Mouse (Mus musculus) forebrain, embryonic 13.5 days (tissue): Measurements from ENCODE around the gene Zfp771. TPM values are rescaled to one million over a fixed set of nuclear protein-coding genes. Genes with fewer than 3 reads are reported as not detected.

ENCODE experiments used
- ATAC-seq: fragments of 200-750 bp; cut with Nextera tagmentation; 2 replicates; pipeline ENCODE4 v1.8.0; 2017
- H3K27ac ChIP-seq: fragments of 300-500 bp; sonication (generic); 2 replicates; pipeline ENCODE4 v1.5.1; 2015; ENCODE audit warnings: inconsistent platforms, mild to moderate bottlenecking, moderate library complexity
- H3K27me3 ChIP-seq: fragments of 300-500 bp; sonication (generic); 2 replicates; pipeline ENCODE4 v1.6.1; 2015; ENCODE audit warnings: mild to moderate bottlenecking, inconsistent platforms
- H3K36me3 ChIP-seq: fragments of 300-500 bp; sonication (generic); 2 replicates; pipeline ENCODE4 v1.6.1; 2015; ENCODE audit warnings: mild to moderate bottlenecking, inconsistent platforms; ENCODE audit not compliant: poor library complexity, severe bottlenecking
- H3K4me1 ChIP-seq: fragments of 300-500 bp; sonication (generic); 2 replicates; pipeline ENCODE4 v1.6.1; 2015; ENCODE audit warnings: inconsistent platforms
- H3K4me2 ChIP-seq: fragments of 300-500 bp; sonication (generic); 2 replicates; pipeline ENCODE4 v1.6.1; 2015; ENCODE audit warnings: inconsistent platforms, mild to moderate bottlenecking, moderate library complexity
- H3K4me3 ChIP-seq: fragments of 300-500 bp; sonication (generic); 2 replicates; pipeline ENCODE4 v1.5.1; 2015; ENCODE audit warnings: mild to moderate bottlenecking, inconsistent platforms
- H3K9ac ChIP-seq: fragments of 300-500 bp; sonication (generic); 2 replicates; pipeline ENCODE4 v1.6.1; 2015; ENCODE audit warnings: mild to moderate bottlenecking, inconsistent platforms
- H3K9me3 ChIP-seq: fragments of 300-500 bp; sonication (generic); replicated peaks from 2 replicates; pipeline ENCODE4 v1.6.1; 2016; ENCODE audit warnings: inconsistent platforms
- WGBS: fragments of 180-500 bp; shearing (Covaris S2); methylation state at CpG from one replicate; pipeline ENCODE4 v1.1.7; 2015; 5-methylcytosine and 5-hydroxymethylcytosine counted together
- polyA plus RNA-seq: library from polyadenylated mRNA; unstranded; fragments of >200 nt; fragmentation: Nextera tagmentation; extraction: Ambion mirVana; gene quantifications from 2 replicates; pipeline ENCODE4 v1.2.1, GENCODE M21; 2015

Gene Zfp771
- polyA plus RNA-seq, 1 experiment from 2014 or later = 53.9 TPM

DNA sequence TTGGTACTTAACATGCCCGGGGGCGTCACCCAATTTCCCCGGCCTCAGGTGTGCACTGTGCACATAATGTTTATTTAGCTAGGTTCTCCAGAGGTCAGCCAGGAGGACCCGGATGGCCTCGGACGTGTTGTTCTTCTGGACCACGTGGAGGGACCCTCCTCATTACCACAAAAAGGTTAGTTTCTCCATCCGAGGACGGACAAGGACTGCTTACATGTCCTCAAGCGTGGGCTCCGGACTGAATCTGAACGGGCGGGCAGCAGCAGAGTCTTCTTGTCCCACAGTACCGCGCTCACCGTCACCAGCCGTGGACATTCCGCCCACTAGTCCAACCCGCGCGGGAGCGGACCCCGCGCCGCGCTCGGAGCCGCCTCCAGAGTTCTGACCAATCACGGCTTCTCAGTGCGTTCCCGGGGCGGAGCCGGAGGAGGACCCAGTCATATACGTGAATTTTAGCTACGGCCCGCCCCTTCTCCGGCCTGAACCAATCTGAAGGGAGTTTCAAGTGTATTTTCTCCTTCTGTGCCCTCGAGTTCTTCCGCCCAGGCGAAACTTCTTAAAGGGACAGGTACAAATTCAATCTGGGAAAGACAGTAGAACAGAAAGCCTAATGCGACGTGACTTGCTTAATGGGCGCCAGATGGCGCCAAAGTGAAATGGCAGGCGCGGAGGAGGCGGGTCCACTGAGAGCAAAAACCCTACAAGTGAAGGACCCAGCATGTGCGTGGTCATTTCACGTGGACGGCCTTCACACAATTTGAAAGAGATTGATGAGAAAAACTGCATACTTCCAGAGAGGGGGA, 16.4 kb downstream of the Zfp771 start, which contains the start of gene Dctpp1:
Gene Dctpp1 (minus strand): TSS at position 401 of the 803 bp plus-strand sequence.
- no peaks in the 10 kb centered on the region for H3K9me3 ChIP-seq
- ATAC-seq = peak; percentile 99
- no peaks in the 10 kb centered on the region for H3K27me3 ChIP-seq
- H3K36me3 ChIP-seq = peaks cover 24% of the 10 kb centered on the region
- no peak within 1 kb of the TSS for H3K27ac ChIP-seq
- peak within 1 kb of the TSS; percentile 88 for H3K4me2 ChIP-seq
- WGBS = under 1% methylated on average over 50 of the region's 50 CpGs
- H3K4me3 ChIP-seq = peak within 1 kb of the TSS; percentile 59
- H3K4me1 ChIP-seq = peaks cover 24% of the 10 kb centered on the region
- peak within 1 kb of the TSS; percentile 70 for H3K9ac ChIP-seq

DNA sequence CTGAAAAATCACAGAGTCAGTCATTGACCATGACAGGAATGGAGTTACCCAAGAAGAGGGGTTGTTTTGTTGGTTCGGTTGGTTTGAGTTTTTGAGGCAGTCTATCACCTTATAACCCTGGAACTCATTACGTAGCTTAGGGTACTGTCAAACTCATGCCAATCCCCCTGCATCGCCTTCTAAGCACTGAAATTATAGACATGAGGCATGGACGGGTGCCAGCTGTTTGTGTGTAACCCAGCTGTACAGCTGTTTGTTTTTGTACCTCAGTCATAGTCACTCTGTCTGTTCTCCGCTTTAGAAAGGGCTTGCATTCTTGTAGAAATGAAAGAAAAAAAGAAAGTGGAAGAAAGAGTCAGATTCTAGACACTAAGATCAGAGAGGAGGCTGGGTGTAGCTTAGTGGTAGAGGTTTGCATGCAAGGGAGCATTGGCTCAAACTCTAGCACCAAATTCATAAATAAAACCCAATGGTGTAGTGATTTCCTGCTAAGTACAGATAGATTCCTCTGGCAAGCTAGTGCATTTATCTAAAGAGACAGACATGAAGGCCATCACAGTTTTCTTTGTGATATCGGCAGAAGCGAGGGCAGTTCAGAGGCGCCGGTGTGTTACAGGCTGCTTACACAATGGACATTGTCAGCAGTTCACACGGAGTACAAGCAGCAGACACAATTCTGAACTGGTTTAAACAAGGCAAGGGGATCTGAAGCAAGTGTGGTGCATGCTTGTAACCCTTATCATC, 18.3 kb downstream of the Zfp771 start:
- H3K4me1 ChIP-seq = peaks cover 24% of the 10 kb centered on the region
- no peak for ATAC-seq
- 83% methylated on average over 10 of the region's 10 CpGs for WGBS
- no peak overlapping the region for H3K4me3 ChIP-seq
- no peaks in the 10 kb centered on the region for H3K27me3 ChIP-seq
- H3K9me3 ChIP-seq = no peaks in the 10 kb centered on the region
- H3K4me2 ChIP-seq = no peak overlapping the region
- H3K27ac ChIP-seq = no peak overlapping the region
- no peak overlapping the region for H3K9ac ChIP-seq
- H3K36me3 ChIP-seq = peaks cover 9% of the 10 kb centered on the region

DNA sequence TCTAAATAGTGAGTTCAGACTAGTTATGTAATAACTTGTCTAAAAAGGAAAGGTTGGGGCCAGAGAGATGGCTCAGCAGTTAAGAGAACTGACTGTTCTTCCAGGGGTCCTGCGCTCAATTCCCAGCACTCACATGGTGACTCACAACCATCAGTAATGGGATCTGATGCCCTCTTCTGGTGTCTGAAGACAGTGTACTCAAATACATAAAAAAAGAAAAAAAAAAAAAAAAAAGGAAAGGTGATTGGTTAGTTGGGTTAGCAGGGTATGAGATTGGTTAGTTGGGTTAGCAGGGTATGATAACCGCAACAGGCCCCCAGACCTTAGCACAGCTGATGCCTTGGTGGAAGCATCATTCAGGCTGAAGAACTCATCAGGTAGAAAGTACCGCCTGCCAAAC, 19.5 kb downstream of the Zfp771 start:
- H3K4me3 ChIP-seq = no peak overlapping the region
- H3K4me2 ChIP-seq = no peak overlapping the region
- no peak overlapping the region for H3K9ac ChIP-seq
- H3K9me3 ChIP-seq = no peaks in the 10 kb centered on the region
- peaks cover 24% of the 10 kb centered on the region for H3K4me1 ChIP-seq
- no peak for ATAC-seq
- H3K27me3 ChIP-seq = no peaks in the 10 kb centered on the region
- 100% methylated on average over 3 of the region's 3 CpGs for WGBS
- no peak overlapping the region for H3K27ac ChIP-seq
- peaks cover 3% of the 10 kb centered on the region; the same call in 1 of the 2 replicates for H3K36me3 ChIP-seq

DNA sequence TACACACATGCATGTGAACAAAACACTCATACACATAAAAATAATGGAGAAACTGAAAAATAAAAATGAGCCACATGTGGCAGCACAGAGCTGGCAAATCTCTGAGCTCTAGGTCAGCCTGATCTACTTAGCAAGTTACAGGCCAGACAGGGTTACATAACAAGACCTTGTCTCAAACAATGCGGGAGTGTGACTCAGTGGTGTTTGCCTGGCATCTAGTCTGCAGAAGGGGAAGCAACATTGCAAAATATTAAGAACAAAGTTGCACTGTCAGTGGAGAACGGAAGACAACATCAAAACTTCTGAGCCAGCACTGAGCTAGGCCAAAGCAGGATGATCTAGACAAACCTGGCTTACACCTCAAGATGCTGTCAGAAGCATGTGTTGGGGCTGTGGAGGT, 26.2 kb downstream of the Zfp771 start:
- Histone ChIP-seq H3K4me3 (no peak overlapping the region), H3K4me2 (no peak overlapping the region), H3K4me1 (peaks cover 25% of the 10 kb centered on the region), H3K36me3 (peaks cover 33% of the 10 kb centered on the region), H3K27me3 (no peaks in the 10 kb centered on the region), H3K27ac (no peak overlapping the region), H3K9ac (no peak overlapping the region), H3K9me3 (0 out of 2 replicates have a peak, but pooled peaks cover 2% of the 10 kb centered on the region)
- ATAC-seq = no peak
- WGBS = 93% methylated on average over 2 of the region's 2 CpGs

DNA sequence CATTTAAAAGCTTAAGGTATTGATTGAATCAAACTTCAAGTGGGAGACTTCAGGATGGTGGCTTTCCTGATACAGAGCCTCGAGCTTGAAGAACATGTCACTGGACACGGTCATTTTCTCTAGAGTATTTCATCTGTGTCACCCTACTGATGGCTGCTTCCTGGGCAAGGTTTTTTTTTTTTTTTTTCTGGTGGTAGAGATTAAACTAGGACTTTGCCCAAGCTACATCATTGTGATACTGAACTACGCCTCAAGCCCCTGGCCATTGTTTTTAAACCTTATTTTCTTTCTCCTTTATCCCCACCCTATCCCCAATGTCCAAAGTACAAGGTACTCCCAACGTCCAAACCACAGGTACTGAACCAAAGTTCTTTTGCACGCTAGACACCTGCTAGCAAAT, 26.6 kb downstream of the Zfp771 start:
- Histone ChIP-seq H3K27ac (no peak overlapping the region), H3K4me2 (no peak overlapping the region), H3K36me3 (peaks cover 33% of the 10 kb centered on the region), H3K9ac (no peak overlapping the region), H3K4me3 (no peak overlapping the region), H3K4me1 (peaks cover 25% of the 10 kb centered on the region), H3K9me3 (0 out of 2 replicates have a peak, but pooled peaks cover 2% of the 10 kb centered on the region), H3K27me3 (no peaks in the 10 kb centered on the region)
- ATAC-seq = no peak
- 89% methylated on average over 5 of the region's 5 CpGs for WGBS

DNA sequence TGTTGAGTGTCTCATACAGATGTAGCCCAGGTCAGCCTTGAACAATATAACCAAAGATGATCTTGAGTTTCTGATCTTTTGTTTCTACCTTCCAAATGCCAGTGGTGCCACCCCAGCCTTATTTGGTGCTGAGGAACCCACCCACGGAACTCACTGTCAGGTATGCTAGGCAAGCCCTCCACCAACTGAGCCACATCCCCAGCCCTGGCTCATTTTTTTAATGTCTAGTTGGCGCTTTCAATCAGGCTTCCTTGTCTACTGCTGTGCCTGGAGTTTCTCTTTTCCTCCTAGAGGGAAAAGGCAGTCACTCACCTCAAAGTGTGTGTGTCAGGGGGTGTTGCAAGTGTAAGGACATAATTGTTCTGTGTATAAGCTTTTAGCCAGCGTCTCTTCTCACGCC, 27.0 kb downstream of the Zfp771 start:
- H3K9ac ChIP-seq = no peak overlapping the region
- H3K27ac ChIP-seq = no peak overlapping the region
- no peak overlapping the region for H3K4me3 ChIP-seq
- no peak for ATAC-seq
- no peak overlapping the region for H3K4me2 ChIP-seq
- 0 out of 2 replicates have a peak, but pooled peaks cover 2% of the 10 kb centered on the region for H3K9me3 ChIP-seq
- H3K36me3 ChIP-seq = peaks cover 33% of the 10 kb centered on the region
- H3K27me3 ChIP-seq = no peaks in the 10 kb centered on the region
- 98% methylated on average over 4 of the region's 4 CpGs for WGBS
- peaks cover 25% of the 10 kb centered on the region for H3K4me1 ChIP-seq

DNA sequence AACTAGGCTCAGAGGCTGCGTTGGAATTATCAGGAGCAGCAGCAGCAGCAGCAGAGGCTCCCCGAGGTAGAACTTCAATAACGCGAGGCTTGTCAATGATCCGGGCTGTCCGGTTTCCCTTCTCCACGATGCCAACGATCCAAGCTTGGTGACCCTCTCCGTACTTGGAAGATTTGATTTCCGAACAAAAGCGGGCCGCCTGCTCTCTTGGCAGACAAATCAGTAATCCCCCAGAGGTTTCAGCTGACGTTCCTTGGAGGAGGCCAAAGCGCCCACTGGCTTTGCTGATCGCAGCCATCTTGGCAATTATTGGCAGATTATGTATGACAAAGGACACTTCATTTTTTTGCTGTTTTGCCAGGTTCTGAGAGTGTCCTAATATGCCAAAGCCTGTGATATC, 28.5 kb downstream of the Zfp771 start:
- 95% methylated on average over 15 of the region's 15 CpGs for WGBS
- peak overlapping the region; percentile 89; the same call in 1 of the 2 replicates for H3K4me3 ChIP-seq
- peaks cover 33% of the 10 kb centered on the region for H3K36me3 ChIP-seq
- ATAC-seq = no peak
- no peaks in the 10 kb centered on the region for H3K27me3 ChIP-seq
- no peak overlapping the region for H3K27ac ChIP-seq
- H3K9me3 ChIP-seq = 0 out of 2 replicates have a peak, but pooled peaks cover 2% of the 10 kb centered on the region
- H3K4me2 ChIP-seq = peak overlapping the region; percentile 92
- no peak overlapping the region for H3K9ac ChIP-seq
- H3K4me1 ChIP-seq = peaks cover 25% of the 10 kb centered on the region

DNA sequence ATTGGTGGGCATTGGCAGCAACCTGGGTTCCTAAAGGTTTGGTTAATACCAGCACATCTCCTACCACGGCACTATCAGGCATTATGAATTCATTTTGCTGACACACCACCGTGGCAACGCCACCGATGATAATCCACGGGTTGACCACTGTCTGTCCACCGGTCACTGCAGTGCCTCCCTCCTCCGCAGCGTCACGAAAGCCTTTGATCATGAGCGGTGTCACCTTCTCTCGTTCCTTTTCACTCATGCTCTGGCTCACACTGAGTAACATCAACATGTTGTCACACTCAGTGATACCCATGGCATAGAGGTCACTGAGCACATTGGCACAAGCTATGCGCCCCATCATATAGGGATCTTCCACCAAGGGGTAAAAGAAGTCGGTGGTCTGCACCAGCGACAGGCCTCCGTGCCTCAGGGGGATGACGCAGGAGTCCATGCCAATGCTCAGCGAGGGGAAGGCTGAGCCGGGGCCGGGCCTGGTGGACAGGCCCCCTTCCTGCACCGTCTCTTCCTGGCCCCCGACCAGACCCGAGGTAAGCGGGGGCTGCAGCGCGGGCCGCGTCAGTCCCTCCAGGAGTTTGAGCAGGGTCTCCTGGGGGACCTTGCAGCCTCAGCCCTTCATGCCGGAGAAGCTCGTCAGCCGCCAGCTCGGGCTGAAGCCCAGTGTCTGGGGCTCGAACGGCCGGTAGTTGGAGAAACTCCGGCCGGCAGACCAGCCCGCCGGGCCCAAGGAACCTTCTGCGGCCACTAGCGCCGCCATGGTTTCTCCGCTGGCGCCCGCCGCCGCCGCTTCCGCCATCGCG, 29.2 kb downstream of the Zfp771 start:
- Histone ChIP-seq H3K27me3 (no peaks in the 10 kb centered on the region), H3K4me2 (peak overlapping the region; percentile 92), H3K9ac (peak overlapping the region; percentile 93), H3K4me1 (peaks cover 25% of the 10 kb centered on the region), H3K36me3 (peaks cover 32% of the 10 kb centered on the region), H3K4me3 (peak overlapping the region; percentile 89), H3K27ac (peak overlapping the region; percentile 70), H3K9me3 (0 out of 2 replicates have a peak, but pooled peaks cover 2% of the 10 kb centered on the region)
- peak; percentile 71 for ATAC-seq
- 19% methylated on average over 42 of the region's 50 CpGs for whole genome bisulfite sequencing

DNA sequence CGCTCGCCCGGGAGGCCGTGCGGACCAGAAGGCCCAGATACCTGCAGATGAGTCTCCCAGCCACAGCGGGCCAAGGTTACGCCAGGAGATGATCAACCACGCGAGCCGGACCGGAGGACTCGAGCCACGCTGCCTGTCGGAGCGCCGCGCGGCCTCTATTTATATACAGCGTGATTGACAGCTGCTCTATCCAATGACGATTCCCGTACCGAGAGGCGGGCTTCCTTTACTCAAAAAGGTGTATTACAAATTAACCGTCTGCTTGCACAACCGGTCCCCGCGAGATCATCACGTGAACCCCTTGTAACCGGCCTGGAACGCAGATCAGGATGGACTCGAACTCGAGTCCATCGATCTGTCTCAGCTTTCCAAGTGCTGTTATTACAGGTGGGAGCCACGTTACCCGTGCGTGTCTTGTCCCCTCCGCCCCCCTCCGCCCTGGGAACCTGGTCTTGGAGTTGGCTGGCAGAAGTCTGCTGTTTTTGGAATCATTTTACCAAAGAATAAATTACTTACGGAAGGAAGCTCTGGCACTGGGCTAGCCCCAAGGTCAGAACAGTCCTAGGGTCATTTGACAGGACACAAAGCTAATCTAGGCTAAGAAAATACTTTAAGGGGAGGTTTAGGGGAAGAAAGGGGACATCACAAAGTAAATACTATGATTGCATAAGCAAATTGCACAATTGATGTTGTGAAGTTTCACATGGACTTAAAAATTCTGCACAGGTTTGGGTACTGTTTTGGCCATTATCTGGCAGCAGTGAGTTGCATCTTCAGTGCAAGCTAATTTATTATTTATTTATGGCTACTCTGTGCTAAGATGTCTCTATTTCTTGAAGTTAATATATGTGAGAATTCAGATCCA, 30.1 kb downstream of the Zfp771 start, which contains the start of gene Sephs2:
Gene Sephs2 (minus strand): TSS at position 131 of the 865 bp plus-strand sequence.
- Histone ChIP-seq H3K27me3 (no peaks in the 10 kb centered on the region), H3K36me3 (peaks cover 25% of the 10 kb centered on the region), H3K27ac (peak within 1 kb of the TSS; percentile 70), H3K9ac (peak within 1 kb of the TSS; percentile 93), H3K9me3 (no peaks in the 10 kb centered on the region), H3K4me2 (peak within 1 kb of the TSS; percentile 92), H3K4me3 (peak within 1 kb of the TSS; percentile 89), H3K4me1 (peaks cover 25% of the 10 kb centered on the region)
- 3% methylated on average over 39 of the region's 39 CpGs for WGBS
- peak; percentile 96 for ATAC-seq

DNA sequence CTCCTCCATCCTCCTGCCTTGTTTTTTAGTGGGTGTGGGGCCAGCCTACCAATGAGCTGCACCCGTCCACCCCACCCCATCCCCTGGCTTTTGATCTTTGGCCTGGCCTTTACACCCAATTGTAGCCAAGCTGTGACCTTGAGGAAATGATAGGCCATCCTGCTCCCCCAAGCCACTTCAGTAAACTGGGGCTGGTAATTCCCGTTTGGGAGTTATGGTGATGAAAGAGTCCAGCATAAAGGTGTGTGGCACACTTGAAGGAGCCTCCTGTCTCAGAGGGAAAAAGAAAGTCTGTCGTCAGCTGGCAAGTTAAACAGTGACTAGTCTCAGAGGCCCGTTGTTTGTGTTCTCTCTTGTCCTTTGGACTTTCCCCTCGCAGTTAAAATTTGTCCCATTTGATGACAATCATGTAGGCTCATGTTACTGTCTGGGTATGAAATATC, 32.5 kb downstream of the Zfp771 start:
- Histone ChIP-seq H3K9me3 (no peaks in the 10 kb centered on the region), H3K9ac (no peak overlapping the region), H3K27ac (no peak overlapping the region), H3K36me3 (peaks cover 4% of the 10 kb centered on the region), H3K4me1 (peaks cover 20% of the 10 kb centered on the region), H3K4me3 (no peak overlapping the region), H3K27me3 (no peaks in the 10 kb centered on the region), H3K4me2 (no peak overlapping the region)
- ATAC-seq = no peak
- WGBS = 84% methylated on average over 5 of the region's 5 CpGs

DNA sequence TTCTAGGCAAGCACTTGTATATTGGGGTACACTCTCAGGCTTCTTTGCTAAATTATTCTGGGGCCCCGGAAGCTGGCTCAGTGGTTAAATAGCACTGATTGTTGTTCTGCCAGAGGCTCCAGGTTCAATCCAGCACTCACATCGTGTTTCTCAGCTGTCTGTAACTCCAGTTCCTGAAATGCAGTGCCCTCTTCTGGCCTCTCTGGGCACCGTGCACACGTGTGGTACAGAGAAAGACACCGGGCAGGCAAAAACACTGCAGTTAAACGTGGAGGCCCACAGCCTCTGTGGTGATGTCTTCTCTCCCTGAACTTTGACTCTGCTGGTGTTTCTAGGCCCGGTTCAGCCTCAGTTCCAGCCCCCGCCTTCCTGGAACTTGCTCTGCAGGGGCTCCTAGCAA, 34.2 kb downstream of the Zfp771 start:
- 18% methylated on average over 8 of the region's 8 CpGs for WGBS
- H3K9ac ChIP-seq = no peak overlapping the region; the same call in 1 of the 2 replicates
- ATAC-seq = no peak
- no peak overlapping the region for H3K27ac ChIP-seq
- H3K4me3 ChIP-seq = no peak overlapping the region
- peaks cover 5% of the 10 kb centered on the region; the same call in 1 of the 2 replicates for H3K4me1 ChIP-seq
- H3K36me3 ChIP-seq = no peaks in the 10 kb centered on the region
- H3K4me2 ChIP-seq = no peak overlapping the region
- H3K9me3 ChIP-seq = no peaks in the 10 kb centered on the region
- H3K27me3 ChIP-seq = no peaks in the 10 kb centered on the region
